Mouse (Mus musculus): ENCODE results near the gene Gm11563. TPM values are rescaled to one million over a fixed set of nuclear protein-coding genes. Genes with fewer than 3 reads are reported as not detected.

The Gm11563 gene
- total RNA-seq (2023) = not detected

DNA sequence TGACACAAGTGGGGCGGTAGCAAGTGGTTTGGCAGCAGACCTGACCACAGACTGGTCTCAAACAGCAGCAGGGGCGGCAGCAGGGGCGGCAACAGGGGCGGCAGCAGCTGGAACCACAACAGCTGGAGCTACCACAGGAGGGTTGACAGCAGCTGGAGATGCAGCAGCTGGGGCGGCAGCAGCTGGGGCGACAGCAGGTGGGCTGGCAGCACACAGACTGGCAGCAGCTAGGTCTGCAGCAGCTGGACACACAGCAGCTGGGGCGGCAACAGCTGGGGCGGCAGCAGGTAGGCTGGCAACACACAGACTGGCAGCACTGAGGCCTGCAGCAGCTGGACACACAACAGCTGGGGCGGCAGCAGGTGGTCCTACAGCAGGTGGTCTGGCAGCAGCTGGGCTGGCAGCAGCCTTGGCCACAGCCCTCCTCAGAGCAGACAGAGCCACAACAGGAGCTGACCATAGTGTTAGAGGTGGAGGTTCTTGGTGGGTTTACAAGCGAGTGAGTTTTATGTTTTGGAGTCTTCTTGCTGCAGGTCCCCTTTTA, at the start of gene Gm11563:
Gm11563 (minus strand) TSS at position 494 of the 544 bp plus-strand sequence.

DNA sequence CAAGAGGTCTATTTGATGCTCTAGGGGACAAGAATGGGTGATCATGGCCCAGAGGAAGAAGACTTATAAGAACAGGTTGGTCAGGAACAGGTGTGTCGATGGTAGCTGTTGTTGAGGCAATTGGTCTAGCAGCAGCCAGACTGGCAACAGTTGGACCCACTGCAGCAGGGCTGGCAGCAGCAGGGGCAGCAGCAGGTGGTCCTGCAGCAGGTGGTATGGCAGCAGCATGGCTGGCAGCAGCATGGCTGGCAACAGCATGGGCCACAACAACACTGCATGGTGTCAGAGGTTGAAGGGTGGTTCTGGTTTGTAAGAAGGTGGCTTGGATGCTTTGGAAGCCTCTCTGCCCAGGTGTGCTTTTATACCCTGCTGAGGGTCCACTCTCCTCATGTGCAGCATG, 31.7 kb upstream of the Gm11563 start, which contains the start of gene Gm14190:
Gm14190 (minus strand) TSS at position 278 of the 400 bp plus-strand sequence.

DNA sequence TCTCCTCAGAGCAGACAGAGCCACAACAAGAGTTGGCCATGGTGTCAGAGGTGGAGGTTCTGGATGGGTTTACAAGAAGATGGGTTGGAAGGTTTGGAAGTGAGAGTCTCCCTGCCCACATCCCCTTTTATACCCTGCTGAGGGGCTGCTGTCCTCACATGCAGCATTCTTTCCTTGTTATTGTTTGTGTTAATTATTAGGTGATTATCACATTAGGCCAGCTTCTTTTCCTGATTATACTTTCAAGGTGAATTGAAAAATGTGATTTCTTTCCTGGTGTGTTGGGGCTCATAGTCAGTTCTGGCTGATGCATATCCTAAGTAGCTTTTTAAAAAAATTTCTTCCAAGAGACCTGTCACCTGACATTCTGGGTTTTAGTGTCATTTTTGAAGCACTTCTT, 7.1 kb upstream of the Gm11563 start, which contains the start of gene Krtap4-6:
Krtap4-6 (minus strand) TSS at position 101 of the 400 bp plus-strand sequence.

DNA sequence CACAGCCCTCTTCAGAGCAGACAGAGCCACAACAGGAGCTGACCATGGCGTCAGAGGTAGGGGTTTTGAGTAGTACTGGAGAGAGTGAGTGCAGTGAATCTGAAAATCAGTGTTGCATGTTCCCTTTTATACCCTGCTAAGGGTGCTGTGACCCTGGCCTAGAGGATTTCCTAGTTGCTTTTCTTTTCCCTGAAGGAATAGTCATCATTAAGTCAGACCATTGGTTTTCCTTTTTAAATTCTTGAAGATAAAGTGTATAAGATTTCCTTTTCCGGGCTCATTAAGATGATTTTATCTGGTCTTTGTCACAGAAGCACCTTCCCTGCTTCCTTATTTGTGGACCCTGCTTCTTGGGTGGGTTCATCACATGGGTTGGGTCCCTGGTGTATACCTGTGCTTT, 8.6 kb downstream of the Gm11563 start, which contains the start of gene Gm11555:
Gm11555 (minus strand) TSS at position 101 of the 400 bp plus-strand sequence.

DNA sequence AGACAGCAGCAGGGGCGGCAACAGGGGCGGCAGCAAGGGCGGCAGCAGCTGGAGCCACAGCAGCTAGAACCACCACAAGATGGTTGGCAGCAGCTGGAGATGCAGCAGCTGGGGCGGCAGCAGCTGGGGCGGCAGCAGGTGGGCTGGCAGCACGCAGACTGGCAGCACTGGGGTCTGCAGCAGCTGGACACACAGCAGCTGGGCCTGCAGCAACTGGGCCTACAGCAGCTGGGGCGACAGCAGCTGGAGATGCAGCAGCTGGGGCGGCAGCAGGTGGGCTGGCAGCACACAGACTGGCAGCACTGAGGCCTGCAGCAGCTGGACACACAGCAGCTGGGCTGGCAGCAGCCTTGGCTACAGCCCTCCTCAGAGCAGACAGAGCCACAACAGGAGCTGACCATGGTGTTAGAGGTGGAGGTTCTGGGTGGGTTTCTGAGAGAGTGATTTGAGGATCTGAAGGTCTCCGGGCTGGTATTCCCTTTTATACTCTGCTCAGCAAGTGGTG, 15.1 kb downstream of the Gm11563 start, which contains the start of gene Krtap4-7:
Krtap4-7 (minus strand) TSS at position 455 of the 505 bp plus-strand sequence.

DNA sequence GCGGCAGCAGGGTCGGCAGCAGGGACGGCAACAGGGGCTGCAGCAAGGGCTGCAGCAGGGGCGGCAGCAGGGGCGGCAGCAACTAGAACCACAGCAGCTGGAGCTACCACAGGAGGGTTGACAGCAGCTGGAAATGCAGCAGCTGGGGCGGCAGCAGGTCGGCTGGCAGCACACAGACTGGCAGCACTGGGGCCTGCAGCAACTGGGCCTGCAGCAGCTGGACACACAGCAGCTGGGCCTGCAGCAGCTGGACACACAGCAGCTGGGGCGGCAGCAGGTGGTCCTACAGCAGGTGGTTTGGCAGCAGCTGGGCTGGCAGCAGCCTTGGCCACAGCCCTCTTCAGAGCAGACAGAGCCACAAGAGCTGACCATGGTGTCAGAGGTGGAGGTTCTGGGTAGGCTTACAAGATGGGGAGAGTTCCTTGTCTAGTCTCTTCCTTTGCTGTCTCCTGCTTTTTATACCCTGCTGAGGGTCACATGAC, 24.1 kb downstream of the Gm11563 start, which contains the start of gene Krtap4-2:
Krtap4-2 (minus strand) TSS at position 432 of the 482 bp plus-strand sequence.

DNA sequence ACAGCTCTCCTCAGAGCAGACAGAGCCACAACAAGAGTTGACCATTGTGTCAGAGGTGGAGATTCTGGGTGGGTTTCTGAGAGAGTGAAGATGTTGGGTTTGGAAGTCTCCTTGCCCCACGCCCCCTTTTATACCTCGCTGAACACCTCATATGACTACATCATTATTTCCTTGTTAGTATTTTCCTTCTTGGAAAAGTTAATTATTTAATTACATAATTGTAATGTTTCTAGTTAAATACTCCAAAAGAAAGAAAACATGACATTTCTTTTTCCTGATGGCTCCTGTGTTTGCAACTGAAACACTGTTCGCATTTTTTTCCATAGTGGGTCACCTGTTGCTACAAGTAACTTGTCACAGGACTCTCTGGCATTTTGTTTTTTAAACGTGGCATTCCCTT, 30.6 kb downstream of the Gm11563 start, which contains the start of gene Krtap4-1:
Krtap4-1 (minus strand) TSS at position 101 of the 400 bp plus-strand sequence.

DNA sequence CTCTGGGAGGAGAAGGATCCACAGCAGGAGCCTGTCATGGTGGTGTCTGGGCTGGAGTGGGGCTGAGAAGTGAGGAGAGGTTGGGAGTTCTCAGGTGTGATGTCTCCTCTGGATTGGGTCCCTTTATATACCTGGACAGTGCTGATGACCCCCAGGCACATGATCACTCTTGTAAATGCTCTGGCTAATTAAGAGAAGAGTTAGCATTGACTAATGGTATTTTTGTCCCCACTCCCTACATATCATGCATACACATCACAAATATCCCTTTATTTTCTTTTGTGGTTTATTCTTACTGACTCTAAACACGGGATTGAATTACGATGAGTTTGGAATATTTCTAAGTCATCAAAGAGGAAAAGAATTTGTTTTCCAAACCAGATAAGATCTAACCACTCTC, 38.4 kb downstream of the Gm11563 start, which contains the start of gene Gm11562:
Gm11562 (minus strand) TSS at position 101 of the 400 bp plus-strand sequence.

DNA sequence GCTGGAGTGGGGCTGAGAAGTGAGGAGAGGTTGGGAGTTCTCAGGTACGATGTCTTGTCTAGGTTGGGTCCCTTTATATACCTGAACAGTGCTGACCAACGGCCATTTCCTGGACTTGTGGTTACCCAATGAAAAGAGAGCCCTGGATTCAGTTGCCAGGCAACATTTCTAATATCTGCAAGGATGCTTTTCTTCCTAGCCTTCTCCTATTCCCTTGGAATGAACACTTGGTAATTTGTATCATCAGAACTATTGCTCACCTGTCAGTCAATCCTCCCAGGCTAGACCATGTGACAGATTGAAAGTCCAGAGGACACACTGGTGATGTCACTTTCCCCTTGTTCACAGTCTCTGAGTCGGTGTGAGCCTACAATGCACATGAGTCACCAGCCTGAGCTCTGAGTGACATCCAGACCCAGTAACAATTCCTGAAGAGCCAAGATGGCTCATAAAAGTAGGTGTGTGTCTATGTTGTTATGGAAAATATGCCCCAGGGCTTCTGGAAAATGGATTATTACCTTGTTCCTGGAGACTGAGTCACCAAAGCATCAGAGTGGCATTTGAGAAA, 43.9 kb downstream of the Gm11563 start, which contains the start of gene Krtap2-4:
Krtap2-4 (minus strand) TSS at position 51 of the 568 bp plus-strand sequence.

DNA sequence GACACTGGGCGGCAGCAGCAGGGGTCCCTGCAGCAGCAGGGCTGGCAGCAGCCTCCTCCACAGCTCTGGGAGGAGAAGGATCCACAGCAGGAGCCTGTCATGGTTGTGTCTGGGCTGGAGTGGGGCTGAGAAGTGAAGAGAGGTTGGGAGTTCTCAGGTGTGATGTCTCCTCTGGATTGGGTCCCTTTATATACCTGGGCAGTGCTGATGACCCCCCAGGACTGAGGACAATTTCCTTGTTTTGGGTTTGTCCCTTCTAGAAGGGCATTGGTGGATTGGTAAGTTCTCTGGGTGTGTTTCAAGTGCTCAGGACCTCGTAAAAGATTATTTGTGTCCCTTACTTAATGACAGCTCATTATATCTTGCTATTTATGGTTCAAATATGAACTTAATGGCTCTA, 48.7 kb downstream of the Gm11563 start, which contains the start of gene Gm11937:
Gm11937 (minus strand) TSS at position 101 of the 400 bp plus-strand sequence.

Other genes with a start within 250 kb of the Gm11563 start
- gene Krt12, start 236.7 kb downstream of the Gm11563 start, total RNA-seq (2023) = not detected
- not detected for gene Krt20, start 220.8 kb downstream of the Gm11563 start, total RNA-seq (2023)
- not detected for gene Krt23, start 165.8 kb downstream of the Gm11563 start, total RNA-seq (2023)
- gene Krt39, start 137.6 kb downstream of the Gm11563 start, total RNA-seq (2023) = not detected
- not detected for gene Krt40, start 115.8 kb downstream of the Gm11563 start, total RNA-seq (2023)
- not detected for gene Krtap3-3, start 108.1 kb downstream of the Gm11563 start, total RNA-seq (2023)
- not detected for gene Krtap3-2, start 102.1 kb downstream of the Gm11563 start, total RNA-seq (2023)
- not detected for gene Gm11939, start 99.5 kb downstream of the Gm11563 start, total RNA-seq (2023)
- not detected for gene Krtap3-1, start 92.3 kb downstream of the Gm11563 start, total RNA-seq (2023)
- gene Krtap1-5, start 77.9 kb downstream of the Gm11563 start, total RNA-seq (2023) = not detected
- not detected for gene Krtap1-4, start 75.3 kb downstream of the Gm11563 start, total RNA-seq (2023)
- gene Krtap1-3, start 67.6 kb downstream of the Gm11563 start, total RNA-seq (2023) = not detected
- not detected for gene Krtap9-3, start 60.9 kb downstream of the Gm11563 start, total RNA-seq (2023)
- gene Gm11938, start 55.7 kb downstream of the Gm11563 start, total RNA-seq (2023) = not detected
- gene Gm11937, start 48.8 kb downstream of the Gm11563 start, total RNA-seq (2023) = not detected
- not detected for gene Krtap2-4, start 44.1 kb downstream of the Gm11563 start, total RNA-seq (2023)
- gene Gm11562, start 38.5 kb downstream of the Gm11563 start, total RNA-seq (2023) = not detected
- gene Krtap4-1, start 30.7 kb downstream of the Gm11563 start, total RNA-seq (2023) = not detected
- gene Krtap4-2, start 23.9 kb downstream of the Gm11563 start, total RNA-seq (2023) = not detected
- not detected for gene Krtap4-7, start 14.9 kb downstream of the Gm11563 start, total RNA-seq (2023)
- not detected for gene Gm11555, start 8.7 kb downstream of the Gm11563 start, total RNA-seq (2023)
- gene Krtap4-6, start 7.0 kb upstream of the Gm11563 start, total RNA-seq (2023) = not detected
- gene Gm14190, start 31.8 kb upstream of the Gm11563 start, total RNA-seq (2023) = not detected
- not detected for gene Gm14180, start 75.3 kb upstream of the Gm11563 start, total RNA-seq (2023)
- gene Gm11595, start 114.0 kb upstream of the Gm11563 start, total RNA-seq (2023) = not detected
- not detected for gene Krtap4-8, start 121.7 kb upstream of the Gm11563 start, total RNA-seq (2023)
- gene Krtap4-9, start 126.2 kb upstream of the Gm11563 start, total RNA-seq (2023) = not detected
- gene Gm11596, start 134.5 kb upstream of the Gm11563 start, total RNA-seq (2023) = not detected
- gene Gm11569, start 140.0 kb upstream of the Gm11563 start, total RNA-seq (2023) = not detected
- not detected for gene Gm11554, start 145.5 kb upstream of the Gm11563 start, total RNA-seq (2023)
- gene Krtap4-13, start 150.9 kb upstream of the Gm11563 start, total RNA-seq (2023) = not detected
- not detected for gene Gm11564, start 156.7 kb upstream of the Gm11563 start, total RNA-seq (2023)
- gene 2300003K06Rik, start 179.1 kb upstream of the Gm11563 start, total RNA-seq (2023) = not detected
- gene Krtap4-16, start 192.6 kb upstream of the Gm11563 start, total RNA-seq (2023) = not detected
- gene Gm11568, start 199.0 kb upstream of the Gm11563 start, total RNA-seq (2023) = not detected
- gene Gm11559, start 205.5 kb upstream of the Gm11563 start, total RNA-seq (2023) = not detected
- gene Krtap9-1, start 214.4 kb upstream of the Gm11563 start, total RNA-seq (2023) = not detected
- not detected for gene Gm11567, start 220.2 kb upstream of the Gm11563 start, total RNA-seq (2023)
- gene Krtap31-1, start 249.0 kb upstream of the Gm11563 start, total RNA-seq (2023) = not detected

Data from CD8-positive naive resting alpha-beta T cell, adult 57 days (primary cell).